Mouse (Mus musculus) stomach, embryonic 15.5 days (tissue): Measurements from ENCODE around the gene Scnn1a. TPM values are rescaled to one million over a fixed set of nuclear protein-coding genes. Genes with fewer than 3 reads are reported as not detected.
"Not testable (repeated sequence)": the region's sequence is repeated elsewhere in the genome, so short reads cannot be mapped to it uniquely, and the experiment has no call there.

Source experiments
- ATAC-seq: fragments of 200-750 bp; cut with Nextera tagmentation; 2 replicates; pipeline ENCODE4 v1.8.0; 2017; ENCODE audit warnings: low read depth, moderate number of reproducible peaks, moderate TSS enrichment; ENCODE audit not compliant: insufficient read depth, low FRiP score
- H3K27ac ChIP-seq: fragments of 300-500 bp; sonication (generic); 2 replicates; pipeline ENCODE4 v1.5.1; 2015; ENCODE audit warnings: mild to moderate bottlenecking, inconsistent platforms
- H3K27me3 ChIP-seq: fragments of 300-500 bp; sonication (generic); replicated peaks from 2 replicates; pipeline ENCODE4 v1.6.1; 2015; ENCODE audit warnings: inconsistent platforms
- H3K36me3 ChIP-seq: fragments of 300-500 bp; sonication (generic); 2 replicates; pipeline ENCODE4 v1.6.1; 2015; ENCODE audit warnings: inconsistent platforms
- H3K4me1 ChIP-seq: fragments of 300-500 bp; sonication (generic); 2 replicates; pipeline ENCODE4 v1.6.1; 2015; ENCODE audit warnings: inconsistent platforms
- H3K4me2 ChIP-seq: fragments of 300-500 bp; sonication (generic); 2 replicates; pipeline ENCODE4 v1.6.1; 2015; ENCODE audit warnings: mild to moderate bottlenecking, inconsistent platforms
- H3K4me3 ChIP-seq: fragments of 300-500 bp; sonication (generic); replicated peaks from 2 replicates; pipeline ENCODE4 v1.5.1; 2015; ENCODE audit warnings: inconsistent platforms
- H3K9ac ChIP-seq: fragments of 300-500 bp; sonication (generic); 2 replicates; pipeline ENCODE4 v1.6.1; 2015; ENCODE audit warnings: inconsistent platforms
- H3K9me3 ChIP-seq: fragments of 300-500 bp; sonication (generic); 2 replicates; pipeline ENCODE4 v1.6.1; 2016; ENCODE audit warnings: inconsistent platforms
- WGBS: fragments of 180-500 bp; shearing (Covaris S2); methylation state at CpG from one replicate; pipeline ENCODE4 v1.1.7; 2015; 5-methylcytosine and 5-hydroxymethylcytosine counted together
- polyA plus RNA-seq: library from polyadenylated mRNA; unstranded; fragments of >200 nt; fragmentation: Nextera tagmentation; extraction: Ambion mirVana; gene quantifications from 2 replicates; pipeline ENCODE4 v1.2.1, GENCODE M21; 2015

The Scnn1a gene
- polyA plus RNA-seq, 1 experiment from 2014 or later, result 3.8 TPM

DNA sequence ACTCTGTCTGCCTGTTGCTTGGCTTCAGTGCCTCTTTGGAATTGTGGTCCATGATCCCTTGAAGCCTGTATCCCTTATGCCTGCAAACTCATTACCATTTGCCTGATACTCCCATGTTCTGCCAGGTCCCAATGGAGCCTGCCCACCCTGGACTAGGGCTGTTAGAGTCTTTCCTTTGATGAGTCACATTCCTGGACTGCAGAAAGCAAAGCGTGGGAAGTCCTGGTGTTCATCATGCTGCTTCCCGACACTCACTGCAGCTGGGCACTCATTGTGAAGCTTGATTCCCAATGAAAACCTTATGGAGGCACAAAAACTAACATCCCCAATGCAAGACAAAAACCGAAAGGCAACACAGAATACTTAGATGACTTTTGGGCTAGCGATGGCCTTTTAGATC lies 29.1 kb upstream of the Scnn1a start:
- 66% methylated on average over 4 of the region's 4 CpGs for WGBS
- no peak for ATAC-seq
- Histone ChIP-seq H3K4me2 (no peak overlapping the region), H3K4me3 (no peak overlapping the region), H3K4me1 (no peaks in the 10 kb centered on the region), H3K9me3 (no peaks in the 10 kb centered on the region), H3K36me3 (no peaks in the 10 kb centered on the region), H3K27me3 (no peaks in the 10 kb centered on the region), H3K9ac (no peak overlapping the region), H3K27ac (no peak overlapping the region)

DNA sequence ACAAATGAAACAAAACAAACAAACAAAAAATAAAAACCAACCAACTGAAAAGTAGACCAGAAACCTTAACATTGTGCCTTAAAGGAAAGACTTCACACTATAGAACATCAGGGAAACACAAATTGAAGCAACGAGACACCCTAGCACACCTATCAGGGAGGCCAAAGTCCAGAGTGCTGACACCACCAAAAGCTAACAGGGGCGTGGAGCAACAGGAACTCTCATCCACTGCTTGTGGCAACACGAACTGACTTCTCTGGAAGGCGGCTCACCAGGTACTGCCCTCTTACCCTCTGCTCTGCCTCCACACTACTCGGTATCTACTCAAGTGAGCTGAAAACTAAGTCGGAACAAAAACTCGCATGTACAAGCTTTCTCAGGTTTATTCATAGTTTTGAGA lies 28.2 kb upstream of the Scnn1a start:
- 70% methylated on average over 7 of the region's 7 CpGs for WGBS
- ATAC-seq, result peak; percentile 79; the same call in 1 of the 2 replicates
- H3K27ac ChIP-seq, result no peak overlapping the region

DNA sequence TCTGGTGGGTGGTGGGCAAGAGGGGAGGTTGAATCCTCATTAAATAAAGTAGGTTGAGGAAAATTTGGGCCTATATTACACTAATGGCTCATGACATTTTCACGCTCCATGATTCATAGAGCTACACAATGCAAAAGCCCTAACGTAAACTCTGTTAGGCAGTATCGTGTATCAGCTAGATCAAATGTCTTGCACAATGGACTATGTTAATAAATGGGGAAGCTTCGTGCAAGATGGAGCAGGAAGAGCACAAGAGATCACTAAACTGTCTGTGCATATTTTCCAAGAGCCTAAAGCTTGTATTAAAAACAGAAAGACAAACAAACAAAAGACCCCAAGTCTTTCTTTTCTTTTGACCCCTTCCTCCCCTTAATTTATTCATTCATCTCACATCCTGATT lies 26.4 kb upstream of the Scnn1a start:
- no peaks in the 10 kb centered on the region for H3K9me3 ChIP-seq
- whole genome bisulfite sequencing, result 60% methylated on average over 4 of the region's 4 CpGs
- no peaks in the 10 kb centered on the region for H3K27me3 ChIP-seq
- no peaks in the 10 kb centered on the region for H3K36me3 ChIP-seq
- no peak overlapping the region for H3K4me3 ChIP-seq
- ATAC-seq, result no peak
- no peak overlapping the region for H3K4me2 ChIP-seq
- H3K4me1 ChIP-seq, result no peaks in the 10 kb centered on the region
- H3K9ac ChIP-seq, result no peak overlapping the region
- H3K27ac ChIP-seq, result no peak overlapping the region

More for the DNA sequence above, 28.2 kb upstream of the Scnn1a start:
- H3K36me3 ChIP-seq, result no peaks in the 10 kb centered on the region
- no peaks in the 10 kb centered on the region for H3K27me3 ChIP-seq
- no peak overlapping the region for H3K4me3 ChIP-seq
- no peak overlapping the region for H3K4me2 ChIP-seq
- no peaks in the 10 kb centered on the region for H3K4me1 ChIP-seq
- no peaks in the 10 kb centered on the region for H3K9me3 ChIP-seq
- no peak overlapping the region for H3K9ac ChIP-seq

DNA sequence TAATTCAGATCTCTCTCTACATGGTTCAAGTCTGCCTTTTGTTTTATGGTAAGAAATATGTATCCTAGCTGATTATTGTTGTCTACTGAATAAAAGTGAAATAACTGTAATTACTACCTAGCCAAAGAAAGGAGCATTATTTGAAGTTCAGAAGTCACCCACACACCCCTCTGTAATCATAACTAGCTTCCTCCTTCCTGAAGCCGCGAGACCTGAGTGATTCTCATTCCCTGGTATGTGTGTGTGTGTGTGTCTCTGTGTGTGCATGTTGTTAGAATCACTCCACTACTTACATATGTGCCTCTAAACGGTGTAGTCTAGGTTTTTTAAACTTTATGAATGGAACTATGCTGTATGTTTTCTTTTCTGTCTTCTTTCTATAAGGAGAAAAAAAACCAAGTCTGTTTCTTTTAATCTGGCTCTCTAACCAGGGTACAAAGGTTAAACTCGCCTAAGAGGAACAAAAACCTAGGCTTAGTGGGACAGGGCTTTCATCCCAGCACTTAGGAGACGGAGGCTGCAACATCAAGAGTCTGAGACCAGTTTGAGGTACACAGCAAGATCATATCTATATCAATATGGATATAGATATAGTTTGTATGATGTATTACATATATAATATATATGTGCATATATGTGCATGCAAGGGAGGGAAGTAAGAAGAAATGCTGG lies 23.2 kb upstream of the Scnn1a start:
- no peak for ATAC-seq
- H3K36me3 ChIP-seq, result no peaks in the 10 kb centered on the region
- H3K4me3 ChIP-seq, result no peak overlapping the region
- no peaks in the 10 kb centered on the region for H3K9me3 ChIP-seq
- 0 out of 2 replicates have a peak, but pooled peaks cover 2% of the 10 kb centered on the region for H3K4me1 ChIP-seq
- no peak overlapping the region for H3K4me2 ChIP-seq
- no peaks in the 10 kb centered on the region for H3K27me3 ChIP-seq
- H3K9ac ChIP-seq, result no peak overlapping the region
- H3K27ac ChIP-seq, result no peak overlapping the region
- WGBS, result 54% methylated on average over 5 of the region's 5 CpGs

DNA sequence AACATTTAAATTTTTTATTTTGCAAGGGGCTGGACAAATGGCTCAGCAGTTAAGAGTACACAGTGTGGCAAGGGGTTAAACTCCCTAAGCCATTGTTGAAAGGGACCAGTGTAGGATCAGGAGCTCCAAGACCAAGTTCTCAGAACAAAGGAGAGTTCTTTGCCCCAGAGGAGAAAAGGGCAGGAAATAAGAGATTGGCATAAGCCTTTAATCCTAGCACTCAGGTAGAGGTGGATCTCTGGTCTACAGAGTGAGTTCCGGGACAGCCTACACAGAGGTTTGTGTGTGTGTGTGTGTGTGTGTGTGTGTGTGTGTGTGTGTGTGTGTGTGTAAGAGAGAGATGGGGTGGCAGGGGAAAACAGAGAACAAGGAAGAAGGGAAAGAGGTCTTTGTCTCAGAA lies 19.5 kb upstream of the Scnn1a start:
- Histone ChIP-seq H3K9me3 (no peaks in the 10 kb centered on the region), H3K27ac (no peak overlapping the region), H3K36me3 (no peaks in the 10 kb centered on the region), H3K4me2 (no peak overlapping the region), H3K4me1 (0 out of 2 replicates have a peak, but pooled peaks cover 2% of the 10 kb centered on the region), H3K27me3 (no peaks in the 10 kb centered on the region), H3K9ac (no peak overlapping the region), H3K4me3 (no peak overlapping the region)
- WGBS, result 52% methylated on average over 1 of the region's 1 CpGs
- ATAC-seq, result no peak

DNA sequence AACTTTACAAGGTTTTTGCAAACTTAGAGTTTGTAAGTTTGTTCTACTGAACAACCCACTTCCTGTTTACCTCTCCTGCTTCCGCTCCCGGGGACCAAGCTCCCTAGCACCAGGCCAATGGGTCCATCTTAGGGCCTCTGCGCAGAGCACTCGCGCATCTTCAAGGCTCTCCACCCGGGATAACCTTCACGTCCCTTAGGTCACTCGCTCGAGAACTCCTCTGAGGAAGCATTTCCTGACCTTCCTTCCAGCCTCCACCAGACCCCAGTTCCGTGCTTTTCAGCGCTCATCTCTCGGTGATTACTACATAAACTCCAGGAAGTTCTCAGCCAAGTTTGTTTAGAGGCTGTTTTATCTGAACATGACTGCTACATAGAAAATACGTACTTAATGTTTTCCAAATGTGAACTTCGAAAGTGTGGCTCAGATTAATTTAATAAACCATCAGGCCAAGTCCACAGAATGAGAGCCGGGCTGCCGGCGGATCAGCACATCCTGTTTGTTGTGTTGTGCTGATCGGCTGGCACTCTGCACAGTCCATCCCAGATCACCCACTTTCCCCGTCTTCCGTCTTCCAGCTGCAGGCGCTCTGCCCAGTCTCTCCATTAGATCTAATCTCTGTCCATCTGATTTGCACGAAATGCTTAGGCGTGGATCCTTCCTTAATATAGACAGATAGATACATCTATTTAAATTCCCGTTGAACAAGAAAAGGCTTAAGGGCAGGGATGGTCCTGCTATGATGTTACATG lies 18.1 kb upstream of the Scnn1a start:
- Histone ChIP-seq H3K36me3 (peaks cover 9% of the 10 kb centered on the region), H3K4me2 (no peak overlapping the region), H3K4me3 (no peak overlapping the region), H3K27ac (peak overlapping the region; percentile 16; the same call in 1 of the 2 replicates), H3K9me3 (no peaks in the 10 kb centered on the region), H3K9ac (no peak overlapping the region), H3K4me1 (0 out of 2 replicates have a peak, but pooled peaks cover 2% of the 10 kb centered on the region), H3K27me3 (no peaks in the 10 kb centered on the region)
- ATAC-seq, result no peak
- WGBS, result 73% methylated on average over 24 of the region's 24 CpGs

DNA sequence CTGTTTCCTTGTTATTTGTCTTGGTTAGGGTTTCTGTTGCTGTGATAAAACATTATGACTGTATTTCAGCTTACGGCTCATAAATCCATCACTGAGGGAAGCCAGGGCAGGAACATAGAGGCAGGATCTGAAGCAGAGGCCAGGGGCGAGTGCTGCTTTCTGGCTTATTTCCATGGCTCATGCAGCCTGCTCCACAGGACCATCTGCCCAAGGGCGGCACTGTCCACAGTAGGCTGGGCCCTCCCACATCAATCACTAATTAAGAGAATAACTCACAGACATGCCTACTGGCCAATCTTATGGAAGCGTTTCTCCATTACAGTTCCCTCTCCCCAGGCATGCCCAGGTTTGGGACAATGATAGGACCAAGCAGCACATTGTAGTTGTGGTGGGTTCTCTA lies 17.2 kb upstream of the Scnn1a start:
- H3K27me3 ChIP-seq, result no peaks in the 10 kb centered on the region
- H3K9ac ChIP-seq, result no peak overlapping the region
- no peak overlapping the region for H3K27ac ChIP-seq
- H3K4me3 ChIP-seq, result no peak overlapping the region
- no peak overlapping the region for H3K4me2 ChIP-seq
- peaks cover 9% of the 10 kb centered on the region for H3K36me3 ChIP-seq
- H3K4me1 ChIP-seq, result 0 out of 2 replicates have a peak, but pooled peaks cover 2% of the 10 kb centered on the region
- ATAC-seq, result no peak
- H3K9me3 ChIP-seq, result no peaks in the 10 kb centered on the region
- WGBS, result 72% methylated on average over 4 of the region's 4 CpGs

DNA sequence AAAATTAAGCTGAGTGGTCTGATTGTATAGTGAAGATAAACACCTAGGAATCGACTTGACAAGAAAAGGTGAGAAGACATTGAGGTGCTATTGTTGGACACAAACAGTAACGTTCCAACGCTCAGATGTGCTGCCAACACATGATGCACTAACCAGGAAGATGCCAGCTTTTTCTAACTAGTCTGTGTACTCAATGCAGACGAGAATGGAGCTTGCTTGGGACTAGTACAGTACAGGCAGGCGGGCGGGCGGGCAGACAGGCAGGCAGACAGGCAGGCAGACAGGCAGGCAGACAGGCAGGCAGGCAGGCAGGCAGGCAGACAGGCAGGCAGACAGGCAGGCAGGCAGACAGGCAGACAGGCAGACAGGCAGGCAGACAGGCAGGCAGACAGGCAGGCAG lies 16.1 kb upstream of the Scnn1a start:
- H3K9me3 ChIP-seq, H3K27me3 ChIP-seq, H3K27ac ChIP-seq, H3K4me3 ChIP-seq, H3K4me1 ChIP-seq, H3K9ac ChIP-seq, H3K4me2 ChIP-seq, ATAC-seq: not testable (repeated sequence)
- peaks cover 15% of the 10 kb centered on the region for H3K36me3 ChIP-seq
- 85% methylated on average over 7 of the region's 7 CpGs for WGBS

DNA sequence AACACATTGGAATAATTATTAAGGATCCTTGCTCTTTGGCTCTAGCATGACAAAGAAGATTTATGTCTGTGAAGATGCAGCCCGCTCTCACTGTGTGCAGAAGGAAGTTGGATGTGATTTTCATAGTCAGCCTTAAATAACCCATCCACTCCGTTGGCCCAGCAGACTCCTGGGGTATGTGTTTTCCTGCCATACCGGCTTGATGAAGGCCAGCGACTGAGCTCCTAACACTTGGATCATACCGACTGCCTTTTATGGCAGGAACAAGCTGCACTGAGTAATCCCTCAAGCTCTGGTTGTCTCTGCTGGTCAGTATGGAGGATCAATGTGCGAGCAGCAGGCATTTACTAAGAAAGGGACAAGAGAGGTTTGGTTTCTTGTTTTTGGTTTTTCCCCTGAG lies 15.0 kb upstream of the Scnn1a start:
- WGBS, result 65% methylated on average over 6 of the region's 6 CpGs
- Histone ChIP-seq H3K9me3 (no peaks in the 10 kb centered on the region), H3K36me3 (peaks cover 15% of the 10 kb centered on the region), H3K4me3 (no peak overlapping the region), H3K4me2 (no peak overlapping the region), H3K4me1 (0 out of 2 replicates have a peak, but pooled peaks cover 2% of the 10 kb centered on the region), H3K27me3 (no peaks in the 10 kb centered on the region), H3K9ac (no peak overlapping the region), H3K27ac (peak overlapping the region; percentile 46; the same call in 1 of the 2 replicates)
- ATAC-seq, result no peak

DNA sequence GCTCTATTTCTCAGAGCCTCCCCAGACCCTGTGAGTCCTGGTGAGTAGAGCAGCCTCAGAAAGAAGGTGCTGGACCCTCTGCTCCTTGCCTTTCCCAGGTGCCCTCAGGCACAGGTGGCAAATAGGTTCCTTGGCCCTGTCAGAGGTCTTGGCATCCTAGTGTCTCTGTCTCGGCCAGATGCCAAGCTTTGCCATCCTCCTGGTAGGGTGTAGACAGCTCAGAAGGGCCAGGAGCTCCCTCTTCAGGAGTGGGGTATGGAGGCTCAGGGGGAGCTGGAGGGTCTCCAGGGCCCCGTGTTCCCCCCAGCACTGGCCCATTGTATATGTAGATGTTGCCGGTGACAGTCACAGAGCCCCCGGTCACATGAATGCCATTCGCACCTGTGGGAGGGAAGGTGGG lies 13.4 kb upstream of the Scnn1a start:
- H3K27me3 ChIP-seq, result no peaks in the 10 kb centered on the region
- H3K4me1 ChIP-seq, result 0 out of 2 replicates have a peak, but pooled peaks cover 6% of the 10 kb centered on the region
- WGBS, result 87% methylated on average over 5 of the region's 5 CpGs
- H3K27ac ChIP-seq, result no peak overlapping the region
- no peak for ATAC-seq
- H3K4me3 ChIP-seq, result no peak overlapping the region
- peaks cover 22% of the 10 kb centered on the region for H3K36me3 ChIP-seq
- no peak overlapping the region for H3K9ac ChIP-seq
- no peak overlapping the region for H3K4me2 ChIP-seq
- H3K9me3 ChIP-seq, result no peaks in the 10 kb centered on the region

DNA sequence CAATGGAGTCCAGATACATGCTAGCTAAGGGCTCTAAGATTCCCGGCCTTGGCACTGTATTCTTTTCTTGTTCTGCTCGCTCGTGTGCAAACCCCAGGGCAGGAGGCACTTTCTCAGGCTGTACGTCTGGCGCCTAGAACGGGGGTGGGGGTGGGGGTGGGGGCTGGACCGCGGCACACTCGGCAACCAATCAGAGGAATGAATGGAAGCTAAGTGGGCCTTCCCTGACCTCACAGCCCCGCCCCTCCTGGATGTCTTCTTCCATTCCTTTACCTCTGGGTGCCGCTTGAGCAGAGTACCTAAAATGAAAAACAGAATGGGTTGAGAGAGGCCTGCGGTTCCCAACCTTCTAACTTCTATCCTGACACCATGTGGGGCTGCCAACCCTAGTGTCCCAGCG lies 11.5 kb upstream of the Scnn1a start:
- no peaks in the 10 kb centered on the region for H3K9me3 ChIP-seq
- no peak for ATAC-seq
- H3K27me3 ChIP-seq, result no peaks in the 10 kb centered on the region
- H3K9ac ChIP-seq, result no peak overlapping the region
- peaks cover 22% of the 10 kb centered on the region for H3K36me3 ChIP-seq
- peaks cover 13% of the 10 kb centered on the region for H3K4me1 ChIP-seq
- WGBS, result 22% methylated on average over 13 of the region's 13 CpGs
- H3K27ac ChIP-seq, result no peak overlapping the region
- no peak overlapping the region for H3K4me2 ChIP-seq
- no peak overlapping the region for H3K4me3 ChIP-seq

DNA sequence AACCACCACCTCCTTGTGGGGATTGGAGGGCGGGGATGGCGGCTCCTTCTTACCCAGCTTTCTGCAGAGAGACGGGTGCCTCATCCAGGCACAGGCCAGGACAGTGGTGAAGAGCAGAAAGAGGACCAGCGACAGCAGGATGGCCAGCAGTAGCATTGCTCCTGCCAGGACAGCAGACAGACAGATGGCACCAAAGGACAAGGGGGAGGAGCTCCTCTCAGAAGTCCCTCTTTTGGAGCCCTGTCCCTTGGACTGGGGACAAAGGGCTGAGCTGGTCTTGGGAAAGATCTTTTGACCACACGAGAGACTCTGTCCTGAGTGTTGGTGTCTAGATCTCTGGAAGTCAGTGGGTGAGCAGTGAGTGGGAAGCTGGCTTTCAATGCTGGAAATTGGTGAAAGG lies 11.1 kb upstream of the Scnn1a start:
- Histone ChIP-seq H3K4me1 (peaks cover 17% of the 10 kb centered on the region), H3K27ac (no peak overlapping the region), H3K4me3 (no peak overlapping the region), H3K27me3 (no peaks in the 10 kb centered on the region), H3K36me3 (peaks cover 22% of the 10 kb centered on the region), H3K9me3 (no peaks in the 10 kb centered on the region), H3K4me2 (no peak overlapping the region), H3K9ac (no peak overlapping the region)
- 52% methylated on average over 5 of the region's 5 CpGs for WGBS
- no peak for ATAC-seq
